Mouse (Mus musculus) liver, adult 2 months (tissue): ENCODE data around the gene Dnph1.

Source experiments
- CTCF ChIP-seq: fragments of 200-500 bp; IDR thresholded peaks from 2 replicates; pipeline ENCODE4 v1.5.1; 2011; ENCODE audit warnings: low read depth, low read length, control low read depth
- POLR2A ChIP-seq: fragments of 200-500 bp; IDR thresholded peaks from 2 replicates; pipeline ENCODE4 v1.6.1; 2011; ENCODE audit warnings: low read length, control low read depth; ENCODE audit not compliant: insufficient read depth; ENCODE audit errors: extremely low read depth

DNA sequence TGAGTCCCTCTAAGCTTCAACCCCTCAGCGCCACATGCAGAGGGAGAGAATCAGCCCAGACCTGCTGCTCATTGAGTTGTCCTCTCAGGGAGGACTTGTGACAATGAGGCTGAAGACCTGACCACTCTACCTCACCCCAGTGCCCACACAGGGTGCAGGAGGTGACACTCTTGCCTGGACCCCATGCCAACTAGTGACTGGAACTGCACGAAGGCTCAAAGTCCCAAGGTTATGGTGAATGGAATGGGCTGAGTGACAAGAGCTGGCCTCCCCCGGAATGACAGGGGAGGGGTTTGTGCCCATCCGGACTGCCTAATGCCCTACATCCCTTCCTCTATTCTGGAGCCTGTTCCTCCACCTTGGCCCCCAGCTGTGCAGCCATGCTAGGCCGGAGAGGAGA is 43.8 kb upstream of the Dnph1 start:
- 0 out of 2 replicates have a peak, but pooled peaks have one; percentile 4 for TF ChIP-seq POLR2A
- no peak for TF ChIP-seq CTCF
